29 mouse cellular contexts compared by ENCODE assay signal in genomic region chr8:48636979-48637378, GRCm38 (mm10).
"Had no signal": no experiment of that assay in that cellular context is flagged by ENCODE, and none has a peak within 500 bp of the region (broad histone marks: within the 10 kb centered on the region; RNA-seq: fewer than 3 reads in every experiment).

No protein-coding gene starts in this region.

- H3K27ac ChIP-seq: embryonic facial prominence, embryonic 10.5 days; embryonic facial prominence, embryonic 12.5 days; embryonic facial prominence, embryonic 13.5 days; embryonic facial prominence, embryonic 15.5 days; forebrain, embryonic 10.5 days; forebrain, embryonic 12.5 days; forebrain, embryonic 13.5 days; forebrain, embryonic 15.5 days; gastrocnemius, adult 2 months; heart, adult 2 months had no signal

- H3K9me3 ChIP-seq: embryonic facial prominence, embryonic 10.5 days; embryonic facial prominence, embryonic 12.5 days; embryonic facial prominence, embryonic 13.5 days; embryonic facial prominence, embryonic 15.5 days; forebrain, embryonic 10.5 days; forebrain, embryonic 12.5 days; forebrain, embryonic 13.5 days; forebrain, embryonic 15.5 days had no signal

- H3K27me3 ChIP-seq: embryonic facial prominence, embryonic 12.5 days; embryonic facial prominence, embryonic 13.5 days; embryonic facial prominence, embryonic 15.5 days; forebrain, embryonic 12.5 days; forebrain, embryonic 13.5 days; forebrain, embryonic 15.5 days had no signal

- DNase-seq: cerebellum, adult 18-20 months; cerebellum, adult 2 months; cerebellum, adult 8-10 months; cerebellum, adult 9-10 months; cerebellum, adult 9-11 months; cerebellum, postnatal 10 days; cerebellum, postnatal 14 days; cerebellum, postnatal 25 days; cerebellum, postnatal 36 days; embryo, embryonic 11 days; forebrain, postnatal 0 days; gastrocnemius, adult 2 months; gastrocnemius, postnatal 10 days; gastrocnemius, postnatal 14 days; gastrocnemius, postnatal 25 days; gastrocnemius, postnatal 36 days; heart, adult 18-20 months; heart, adult 2 months had no signal

- H3K4me3 ChIP-seq: embryonic facial prominence, embryonic 10.5 days; embryonic facial prominence, embryonic 12.5 days; embryonic facial prominence, embryonic 13.5 days; embryonic facial prominence, embryonic 15.5 days; erythroblast, embryonic 14.5 days; forebrain, embryonic 10.5 days; forebrain, embryonic 12.5 days; forebrain, embryonic 13.5 days; forebrain, embryonic 15.5 days; gastrocnemius, adult 2 months; heart, adult 2 months had no signal

- H3K4me1 ChIP-seq: forebrain, embryonic 12.5 days; forebrain, embryonic 13.5 days; forebrain, embryonic 15.5 days had no signal

- H3K9ac ChIP-seq: embryonic facial prominence, embryonic 12.5 days; embryonic facial prominence, embryonic 13.5 days; embryonic facial prominence, embryonic 15.5 days; forebrain, embryonic 12.5 days; forebrain, embryonic 13.5 days; forebrain, embryonic 15.5 days; forebrain, postnatal 0 days had no signal

- H3K4me2 ChIP-seq: embryonic facial prominence, embryonic 12.5 days; embryonic facial prominence, embryonic 13.5 days; embryonic facial prominence, embryonic 15.5 days; forebrain, embryonic 12.5 days; forebrain, embryonic 13.5 days; forebrain, embryonic 15.5 days had no signal

- ATAC-seq: forebrain, embryonic 13.5 days; forebrain, embryonic 14.5 days; forebrain, embryonic 15.5 days; forebrain, embryonic 16.5 days; forebrain, postnatal 0 days had no signal

- H3K36me3 ChIP-seq: embryonic facial prominence, embryonic 10.5 days; embryonic facial prominence, embryonic 12.5 days; embryonic facial prominence, embryonic 13.5 days; embryonic facial prominence, embryonic 15.5 days; forebrain, embryonic 10.5 days; forebrain, embryonic 12.5 days; forebrain, embryonic 15.5 days had no signal
